Mouse (Mus musculus) neural tube, embryonic 13.5 days (tissue): ENCODE results near the gene Krtcap2. TPM values are rescaled to one million over a fixed set of nuclear protein-coding genes. Genes with fewer than 3 reads are reported as not detected.

Experiments
- ATAC-seq: fragments of 200-750 bp; cut with Nextera tagmentation; 2 replicates; pipeline ENCODE4 v1.8.0; 2017; ENCODE audit warnings: low read depth, mild to moderate bottlenecking, moderate TSS enrichment, moderate library complexity
- H3K27ac ChIP-seq: fragments of 300-500 bp; sonication (generic); replicated peaks from 2 replicates; pipeline ENCODE4 v1.5.1; 2015; ENCODE audit warnings: moderate library complexity, mild to moderate bottlenecking, inconsistent platforms
- H3K27me3 ChIP-seq: fragments of 300-500 bp; sonication (generic); 2 replicates; pipeline ENCODE4 v1.6.1; 2015; ENCODE audit warnings: mild to moderate bottlenecking, inconsistent platforms
- H3K36me3 ChIP-seq: fragments of 300-500 bp; sonication (generic); 2 replicates; pipeline ENCODE4 v1.6.1; 2015; ENCODE audit warnings: mild to moderate bottlenecking, inconsistent platforms
- H3K4me1 ChIP-seq: fragments of 300-500 bp; sonication (generic); replicated peaks from 2 replicates; pipeline ENCODE4 v1.6.1; 2015; ENCODE audit warnings: inconsistent platforms
- H3K4me2 ChIP-seq: fragments of 300-500 bp; sonication (generic); 2 replicates; pipeline ENCODE4 v1.6.1; 2015; ENCODE audit warnings: inconsistent platforms, mild to moderate bottlenecking, moderate library complexity
- H3K4me3 ChIP-seq: fragments of 300-500 bp; sonication (generic); 2 replicates; pipeline ENCODE4 v1.5.1; 2015; ENCODE audit warnings: mild to moderate bottlenecking, inconsistent platforms
- H3K9ac ChIP-seq: fragments of 300-500 bp; sonication (generic); 2 replicates; pipeline ENCODE4 v1.6.1; 2015; ENCODE audit warnings: moderate library complexity, mild to moderate bottlenecking, inconsistent platforms
- H3K9me3 ChIP-seq: fragments of 300-500 bp; sonication (generic); 2 replicates; pipeline ENCODE4 v1.6.1; 2016; ENCODE audit warnings: inconsistent platforms
- WGBS: fragments of 180-500 bp; shearing (Covaris S2); methylation state at CpG from one replicate; pipeline ENCODE4 v1.1.7; 2015; 5-methylcytosine and 5-hydroxymethylcytosine counted together
- microRNA counts: library from miRNA; unstranded; fragments of <30 nt; microRNA quantifications from one replicate; lab custom pipeline; 2016
- microRNA-seq: library from miRNA; unstranded; fragments of <30 nt; microRNA quantifications from one replicate; pipeline ENCODE4, GENCODE M21; 2016
- polyA plus RNA-seq: library from polyadenylated mRNA; unstranded; fragments of >200 nt; fragmentation: Nextera tagmentation; extraction: Ambion mirVana; gene quantifications from 2 replicates; pipeline ENCODE4 v1.2.1, GENCODE M21; 2015

Gene Krtcap2
- polyA plus RNA-seq, 1 experiment from 2014 or later = 248 TPM

DNA sequence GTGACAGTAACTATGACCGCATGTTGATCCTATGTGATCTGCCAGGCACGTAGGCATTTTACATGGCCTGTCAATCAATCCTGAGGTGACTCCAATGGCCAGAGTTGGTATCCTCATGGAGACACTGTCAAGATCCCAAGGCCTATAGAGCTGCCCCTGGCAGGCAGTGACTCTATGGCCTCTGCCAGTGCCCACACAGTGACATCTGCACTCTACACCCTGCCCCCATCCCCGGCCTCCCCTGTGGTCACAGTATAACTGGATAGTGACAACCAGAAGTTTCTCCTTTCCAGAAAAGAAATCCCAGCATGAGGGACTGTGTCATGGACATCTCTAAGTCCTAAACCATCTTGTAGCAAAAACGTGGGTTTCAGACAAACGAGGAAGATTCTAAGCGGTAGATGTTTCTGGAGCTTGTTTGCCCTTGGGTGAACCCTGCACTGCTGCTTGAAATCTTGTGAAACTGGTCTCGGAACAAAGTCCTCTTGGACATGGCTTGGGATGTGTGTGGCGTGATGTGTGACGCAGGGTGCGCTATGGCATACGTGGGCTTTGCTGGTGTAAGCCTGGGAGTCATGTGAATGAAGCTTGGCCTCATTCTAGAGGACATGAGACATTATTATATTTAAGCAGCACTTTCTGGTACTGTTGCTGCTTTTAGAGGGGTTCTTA, 47.6 kb downstream of the Krtcap2 start:
- no peaks in the 10 kb centered on the region for H3K9me3 ChIP-seq
- H3K27me3 ChIP-seq = peaks cover 5% of the 10 kb centered on the region; the same call in 1 of the 2 replicates
- H3K9ac ChIP-seq = no peak overlapping the region
- no peak overlapping the region for H3K4me3 ChIP-seq
- no peak for ATAC-seq
- no peaks in the 10 kb centered on the region for H3K36me3 ChIP-seq
- H3K27ac ChIP-seq = no peak overlapping the region
- no peaks in the 10 kb centered on the region for H3K4me1 ChIP-seq
- WGBS = 93% methylated on average over 11 of the region's 11 CpGs
- no peak overlapping the region for H3K4me2 ChIP-seq

GRCm38 (mm10) chr3:89294195-89294594, 48.4 kb downstream of the Krtcap2 start:
- Histone ChIP-seq H3K9ac (no peak overlapping the region), H3K4me2 (no peak overlapping the region), H3K4me3 (no peak overlapping the region), H3K4me1 (no peaks in the 10 kb centered on the region; the same call in 1 of the 2 replicates), H3K9me3 (no peaks in the 10 kb centered on the region), H3K36me3 (no peaks in the 10 kb centered on the region), H3K27ac (no peak overlapping the region), H3K27me3 (peaks cover 10% of the 10 kb centered on the region)
- ATAC-seq = no peak
- whole genome bisulfite sequencing = 74% methylated on average over 5 of the region's 5 CpGs

DNA sequence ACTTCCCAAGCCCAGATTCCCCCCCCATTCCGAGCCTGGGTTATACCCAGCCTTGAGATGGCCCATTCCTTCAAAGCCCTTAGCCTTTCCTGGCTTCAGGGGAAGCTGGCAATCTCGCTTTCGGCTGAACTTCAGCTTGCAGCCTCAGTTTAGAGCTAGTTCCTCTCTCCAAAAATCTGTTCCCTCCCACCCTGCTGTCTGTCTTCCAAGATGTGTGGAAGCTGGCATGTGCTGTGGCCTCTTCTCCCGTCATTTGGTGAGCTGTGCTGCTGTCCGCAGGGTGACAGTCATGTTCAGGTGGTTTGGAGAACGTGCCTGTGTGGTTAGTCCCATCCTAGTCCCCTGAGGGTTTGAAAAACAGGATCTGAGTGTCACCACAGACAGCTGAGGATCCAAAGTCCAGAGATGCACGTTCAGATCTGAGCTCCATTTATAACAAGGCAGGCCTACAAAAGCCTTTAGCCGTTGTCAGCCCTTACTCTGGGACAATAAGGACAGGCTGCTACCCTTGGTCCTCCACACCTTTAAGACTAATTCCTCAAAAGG, 50.0 kb downstream of the Krtcap2 start:
- no peak overlapping the region for H3K4me3 ChIP-seq
- H3K36me3 ChIP-seq = no peaks in the 10 kb centered on the region
- no peaks in the 10 kb centered on the region for H3K9me3 ChIP-seq
- H3K4me1 ChIP-seq = peaks cover 10% of the 10 kb centered on the region
- H3K27me3 ChIP-seq = peaks cover 17% of the 10 kb centered on the region
- no peak overlapping the region for H3K9ac ChIP-seq
- H3K4me2 ChIP-seq = no peak overlapping the region
- no peak overlapping the region for H3K27ac ChIP-seq
- no peak for ATAC-seq
- 79% methylated on average over 8 of the region's 8 CpGs for WGBS

DNA sequence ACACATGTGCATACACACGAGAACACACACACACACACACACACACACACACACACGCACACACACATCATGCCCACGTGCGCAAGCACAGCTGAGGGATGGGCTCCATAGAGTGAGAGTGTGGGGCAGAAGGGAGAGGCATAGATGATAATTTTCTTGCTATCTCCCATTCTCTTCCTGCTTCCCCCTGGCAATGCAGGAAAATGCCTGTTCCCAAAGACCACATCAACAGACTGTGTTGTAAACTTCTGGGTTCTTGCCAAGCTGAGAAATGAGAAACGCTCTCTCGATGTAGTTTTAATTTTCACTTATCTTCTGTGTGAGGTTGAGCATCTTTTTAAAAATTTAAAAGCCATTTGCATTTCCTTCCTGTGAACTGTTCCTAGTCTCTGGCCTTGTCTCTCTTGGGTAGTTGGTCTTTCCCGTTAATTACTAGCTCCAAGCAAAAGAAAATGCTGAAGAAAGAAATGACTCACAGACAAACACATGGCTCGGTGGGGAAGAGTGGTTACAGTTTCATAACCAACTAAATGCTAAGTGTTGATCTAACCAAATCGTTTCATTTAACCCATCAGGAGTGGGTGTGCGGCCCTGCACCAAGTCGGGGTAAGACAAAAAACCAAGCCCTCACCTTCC, 51.1 kb downstream of the Krtcap2 start:
- Histone ChIP-seq H3K27ac (no peak overlapping the region), H3K36me3 (no peaks in the 10 kb centered on the region), H3K4me3 (no peak overlapping the region), H3K4me1 (peaks cover 10% of the 10 kb centered on the region), H3K4me2 (no peak overlapping the region), H3K27me3 (peaks cover 17% of the 10 kb centered on the region), H3K9me3 (no peaks in the 10 kb centered on the region), H3K9ac (no peak overlapping the region)
- WGBS = 86% methylated on average over 11 of the region's 11 CpGs
- no peak for ATAC-seq

- Histone ChIP-seq H3K4me1 (peaks cover 10% of the 10 kb centered on the region), H3K36me3 (no peaks in the 10 kb centered on the region), H3K27ac (no peak overlapping the region), H3K9ac (no peak overlapping the region), H3K4me2 (no peak overlapping the region), H3K27me3 (peaks cover 20% of the 10 kb centered on the region), H3K4me3 (no peak overlapping the region), H3K9me3 (no peaks in the 10 kb centered on the region)
- ATAC-seq = no peak
- WGBS = 77% methylated on average over 6 of the region's 6 CpGs
Measured at GRCm38 (mm10) chr3:89298908-89299307, 53.1 kb downstream of the Krtcap2 start.

DNA sequence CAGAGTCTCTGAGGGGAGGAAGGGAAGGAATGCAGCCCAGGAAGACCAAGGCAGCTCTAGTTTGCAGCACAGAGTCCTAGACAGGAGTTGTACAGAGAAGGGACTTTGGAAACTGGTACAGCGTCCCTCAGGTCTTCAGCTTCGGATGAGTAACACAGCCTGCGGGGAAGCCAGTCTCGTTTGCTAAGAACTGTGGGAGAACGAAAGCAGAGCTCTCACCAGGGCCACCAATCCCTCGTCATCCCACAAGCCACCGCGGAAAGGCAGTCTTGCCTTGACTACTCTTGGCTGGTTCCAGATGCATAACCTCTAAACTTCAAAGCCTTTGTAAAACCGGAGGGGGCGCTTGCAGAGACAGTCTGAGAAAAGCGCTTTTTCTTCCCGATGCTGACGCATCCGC, 53.7 kb downstream of the Krtcap2 start:
- Histone ChIP-seq H3K9me3 (no peaks in the 10 kb centered on the region), H3K9ac (0 out of 2 replicates have a peak overlapping the region, but pooled peaks have one; percentile 22), H3K4me3 (peak overlapping the region; percentile 18), H3K27me3 (peaks cover 20% of the 10 kb centered on the region), H3K4me1 (peaks cover 10% of the 10 kb centered on the region), H3K27ac (no peak overlapping the region), H3K36me3 (no peaks in the 10 kb centered on the region), H3K4me2 (peak overlapping the region; percentile 49)
- 3% methylated on average over 14 of the region's 14 CpGs for WGBS
- ATAC-seq = no peak

MicroRNAs within 50 kb of the gene (microRNA counts, 519-probe panel; counts per million panel counts)
- microRNA mmu-miR-92b (lab: Ali Mortazavi, UCI) = 3,707 counts per million, percentile 55 among the panel's probes with 10 or more counts

Small RNA genes within 50 kb of the gene (microRNA-seq; reads per million reads assigned to microRNA genes)
- gene Mir92b = 2,995 reads per million, percentile 88 among the genes with 10 or more reads in this experiment

Other genes with a start within 250 kb of the Krtcap2 start
- 83.4 and 91.9 TPM in 2 replicates for gene Rusc1, start 152.7 kb upstream of the Krtcap2 start, polyA plus RNA-seq
- 0.15 TPM in 1 of 2 replicates, not detected in the other for gene Gm43738, start 144.9 kb upstream of the Krtcap2 start, polyA plus RNA-seq
- gene Fdps, start 144.0 kb upstream of the Krtcap2 start, polyA plus RNA-seq = 329 and 357 TPM in 2 replicates
- gene Pklr, start 109.8 kb upstream of the Krtcap2 start, polyA plus RNA-seq = 0.14 and 0.46 TPM in 2 replicates
- gene Hcn3, start 85.8 kb upstream of the Krtcap2 start, polyA plus RNA-seq = 34.6 and 35.6 TPM in 2 replicates
- gene Clk2, start 81.2 kb upstream of the Krtcap2 start, polyA plus RNA-seq = 27.5 and 30.6 TPM in 2 replicates
- 129 and 135 TPM in 2 replicates for gene Scamp3, start 68.5 kb upstream of the Krtcap2 start, polyA plus RNA-seq
- 38.9 and 49.9 TPM in 2 replicates for gene Fam189b, start 62.8 kb upstream of the Krtcap2 start, polyA plus RNA-seq
- 48.3 and 50.0 TPM in 2 replicates for gene Gba, start 43.0 kb upstream of the Krtcap2 start, polyA plus RNA-seq
- gene Thbs3, start 30.8 kb upstream of the Krtcap2 start, polyA plus RNA-seq = 45.6 and 52.8 TPM in 2 replicates
- gene Mtx1, start 18.9 kb upstream of the Krtcap2 start, polyA plus RNA-seq = 157 and 170 TPM in 2 replicates
- 1.0 and 1.1 TPM in 2 replicates for gene Muc1, start 16.9 kb upstream of the Krtcap2 start, polyA plus RNA-seq
- 55.8 and 55.9 TPM in 2 replicates for gene Trim46, start 343 bp downstream of the Krtcap2 start, polyA plus RNA-seq
- 76.9 and 81.4 TPM in 2 replicates for gene Dpm3, start 13.4 kb downstream of the Krtcap2 start, polyA plus RNA-seq
- 44.0 and 45.5 TPM in 2 replicates for gene Slc50a1, start 24.6 kb downstream of the Krtcap2 start, polyA plus RNA-seq
- gene Efna1, start 35.2 kb downstream of the Krtcap2 start, polyA plus RNA-seq = 12.5 and 14.5 TPM in 2 replicates
- 87.4 and 90.1 TPM in 2 replicates for gene Efna3, start 77.0 kb downstream of the Krtcap2 start, polyA plus RNA-seq
- gene Efna4, start 92.1 kb downstream of the Krtcap2 start, polyA plus RNA-seq = 8.5 and 10.7 TPM in 2 replicates
- gene Adam15, start 104.0 kb downstream of the Krtcap2 start, polyA plus RNA-seq = 48.8 and 54.0 TPM in 2 replicates
- 0.17 TPM in 1 of 2 replicates, not detected in the other for gene Dcst2, start 116.0 kb downstream of the Krtcap2 start, polyA plus RNA-seq
- 0.88 and 1.1 TPM in 2 replicates for gene Dcst1, start 119.3 kb downstream of the Krtcap2 start, polyA plus RNA-seq
- 0.54 and 0.68 TPM in 2 replicates for gene Zbtb7b, start 148.8 kb downstream of the Krtcap2 start, polyA plus RNA-seq
- gene Lenep, start 156.8 kb downstream of the Krtcap2 start, polyA plus RNA-seq = 0.84 and 2.6 TPM in 2 replicates
- 30.7 and 33.2 TPM in 2 replicates for gene Flad1, start 165.9 kb downstream of the Krtcap2 start, polyA plus RNA-seq
- gene Cks1b, start 172.4 kb downstream of the Krtcap2 start, polyA plus RNA-seq = 110 and 144 TPM in 2 replicates
- 41.8 and 45.1 TPM in 2 replicates for gene Shc1, start 172.5 kb downstream of the Krtcap2 start, polyA plus RNA-seq
- 40.4 and 47.7 TPM in 2 replicates for gene Pygo2, start 184.2 kb downstream of the Krtcap2 start, polyA plus RNA-seq
- 15.6 and 17.0 TPM in 2 replicates for gene Pbxip1, start 190.7 kb downstream of the Krtcap2 start, polyA plus RNA-seq
- gene Pmvk, start 208.6 kb downstream of the Krtcap2 start, polyA plus RNA-seq = 104 and 106 TPM in 2 replicates